Mouse (Mus musculus): ENCODE data around the gene Ccnt1.
A peak's percentile ranks its signal among the peaks of the same experiment; 100 is the strongest.

DNA sequence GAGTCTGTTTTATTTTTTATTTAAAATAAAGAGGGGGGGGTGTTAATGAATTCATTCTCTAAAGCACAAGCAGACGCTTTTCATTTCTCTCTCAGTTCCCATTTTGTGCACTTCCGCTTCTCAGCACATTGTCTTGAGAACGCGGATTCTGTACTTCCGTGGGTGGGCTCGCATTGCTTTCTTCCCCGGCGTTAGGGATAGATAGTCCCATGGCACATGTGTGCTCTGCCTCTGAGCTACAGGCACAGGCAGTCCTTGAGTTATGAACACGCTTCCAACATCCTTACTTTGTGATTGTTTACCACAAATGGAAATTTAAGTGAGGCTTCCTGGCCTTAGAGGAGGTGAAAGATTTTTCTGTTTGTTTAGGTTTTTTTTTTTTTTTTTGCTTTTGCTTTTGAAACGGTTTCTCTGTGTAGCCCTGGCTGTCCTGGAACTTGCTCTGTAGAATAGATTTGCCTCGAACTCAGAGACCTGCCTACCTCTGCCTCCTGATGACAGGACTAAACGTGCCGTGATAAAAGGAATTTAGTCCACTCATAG lies 59.3 kb downstream of the Ccnt1 start:
- TF ChIP-seq ZMIZ1 (IDR thresholded peaks at IDR 0.05; ENCODE audit: low read depth, low read length) (peak; percentile 88), MAX (IDR thresholded peaks at IDR 0.05; ENCODE audit: low read length) (peak; percentile 94), TAL1 (IDR thresholded peaks at IDR 0.05; ENCODE audit: low read length) (no peak), POLR2A (IDR thresholded peaks at IDR 0.05; ENCODE audit: control insufficient read depth in 1 of 2, insufficient read depth in 1 of 2, low read depth in 1 of 2, low read length in 2 of 2, poor library complexity in 1 of 2) (peak; percentile 53 to 94), GATA1 (IDR thresholded peaks at IDR 0.05; ENCODE audit: low read depth, low read length) (peak; percentile 36; the same call in 1 of the 2 replicates), CTCF (IDR thresholded peaks at IDR 0.05 in 2 of 3, conservative IDR thresholded peaks at IDR 0.05 in 1 of 3; ENCODE audit: control insufficient read depth in 1 of 3, insufficient read depth in 1 of 3, low read depth in 2 of 3, low read length in 3 of 3, poor library complexity in 1 of 3, severe bottlenecking in 1 of 3) (no peak), TCF12 (IDR thresholded peaks at IDR 0.05; ENCODE audit: low read depth, low read length) (peak; percentile 53; the same call in 1 of the 2 replicates)
